Mouse (Mus musculus) layer of hippocampus, adult 2 months (tissue): ENCODE results near the gene Gm20605. TPM values are rescaled to one million over a fixed set of nuclear protein-coding genes. Genes with fewer than 3 reads are reported as not detected.
"Not testable (repeated sequence)": the region's sequence is repeated elsewhere in the genome, so short reads cannot be mapped to it uniquely, and the experiment has no call there.

Experiments used
- DNase-seq, 2 experiments: peaks; one replicate each; pipeline ENCODE4 v3.0.0; 2022; ENCODE audit warnings: low spot score in 2 of 2
- H3K27ac ChIP-seq: fragments of 200-600 bp; 2 replicates; pipeline ENCODE4 v1.8.1; 2022
- H3K4me3 ChIP-seq: fragments of 200-600 bp; 2 replicates; pipeline ENCODE4 v1.8.1; 2022; ENCODE audit warnings: mild to moderate bottlenecking
- CTCF ChIP-seq: fragments of 200-600 bp; conservative IDR thresholded peaks from 2 replicates; pipeline ENCODE4 v1.8.1; 2022; ENCODE audit warnings: antibody characterized with exemption, mild to moderate bottlenecking, moderate library complexity
- total RNA-seq, 2 experiments: library from RNA; stranded (reverse); gene quantifications; 2 replicates each; pipeline ENCODE4 v1.2.3; 2021

Gene Gm20605
- total RNA-seq, 2 experiments from 2014 or later = 15.5 to 19.7 TPM

GRCm38 (mm10) chr5:137600619-137601364, 28.2 kb upstream of the Gm20605 start, which contains the start of gene Mospd3:
Mospd3 (minus strand) TSS chr5:137601058.
- H3K4me3 ChIP-seq = peak within 1 kb of the TSS; percentile 96
- H3K27ac ChIP-seq = peak within 1 kb of the TSS; percentile 95
- DNase-seq = peak; percentile 95
- TF ChIP-seq CTCF = no peak

GRCm38 (mm10) chr5:137601365-137601729, 27.6 kb upstream of the Gm20605 start:
- peak overlapping the region; percentile 96 for H3K4me3 ChIP-seq
- no peak for DNase-seq
- peak overlapping the region; percentile 95; the same call in 1 of the 2 replicates for H3K27ac ChIP-seq
- TF ChIP-seq CTCF = no peak

DNA sequence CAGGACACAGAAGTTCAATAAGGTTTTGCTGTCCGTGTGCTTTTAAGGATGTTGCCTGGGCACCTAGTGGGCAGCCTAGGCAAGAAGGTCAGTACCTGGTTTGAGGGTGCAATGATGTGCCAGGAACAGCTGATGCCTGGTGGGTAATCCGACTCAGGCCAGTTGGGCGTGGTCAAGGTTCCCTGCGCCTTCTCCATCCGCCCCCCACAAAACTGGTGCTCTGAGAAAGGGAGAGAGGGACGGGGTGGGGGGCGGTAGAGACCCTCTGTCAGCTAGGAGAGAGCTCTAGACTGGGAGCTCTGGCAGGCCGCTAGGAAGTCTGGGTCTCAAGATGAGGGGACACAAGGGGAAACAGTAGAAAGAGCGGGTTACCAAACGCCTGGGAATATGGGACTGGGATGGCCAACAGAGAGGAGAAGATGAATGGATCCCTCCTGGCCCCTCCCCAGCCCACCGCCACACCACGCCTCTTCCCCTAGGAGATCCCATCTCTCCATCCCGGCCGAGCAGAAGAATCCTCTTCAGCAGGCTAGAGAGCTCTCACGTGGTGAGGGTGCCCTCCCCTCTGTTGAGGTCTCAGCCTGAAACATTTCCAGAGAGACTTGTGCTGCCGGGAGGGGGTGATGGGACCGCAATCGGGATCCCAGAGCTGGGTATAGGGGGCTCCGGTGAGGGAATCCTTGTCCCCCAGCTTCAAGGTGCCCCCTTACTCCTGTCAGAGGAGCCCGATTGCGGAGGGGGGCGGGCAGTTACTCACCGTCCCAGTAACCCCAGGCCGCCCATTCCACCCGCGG, 20.9 kb upstream of the Gm20605 start:
- H3K4me3 ChIP-seq = no peak overlapping the region
- no peak overlapping the region for H3K27ac ChIP-seq
- DNase-seq = no peak
- TF ChIP-seq CTCF = no peak

GRCm38 (mm10) chr5:137608654-137609190, 20.3 kb upstream of the Gm20605 start:
- no peak overlapping the region for H3K4me3 ChIP-seq
- DNase-seq = no peak
- no peak for TF ChIP-seq CTCF
- H3K27ac ChIP-seq = no peak overlapping the region

GRCm38 (mm10) chr5:137609292-137609691, 19.7 kb upstream of the Gm20605 start:
- TF ChIP-seq CTCF = no peak
- Histone ChIP-seq H3K27ac (no peak overlapping the region), H3K4me3 (no peak overlapping the region)
- no peak for DNase-seq

- no peak overlapping the region for H3K27ac ChIP-seq
- no peak overlapping the region for H3K4me3 ChIP-seq
- TF ChIP-seq CTCF = no peak
- no peak for DNase-seq
Observed at GRCm38 (mm10) chr5:137610056-137610455, 18.9 kb upstream of the Gm20605 start.

GRCm38 (mm10) chr5:137610548-137611244, 18.3 kb upstream of the Gm20605 start:
- Histone ChIP-seq H3K27ac (peak overlapping the region; percentile 28; the same call in 1 of the 2 replicates), H3K4me3 (no peak overlapping the region)
- TF ChIP-seq CTCF = no peak
- DNase-seq = no peak

GRCm38 (mm10) chr5:137611245-137611602, 17.8 kb upstream of the Gm20605 start:
- no peak for TF ChIP-seq CTCF
- no peak overlapping the region for H3K4me3 ChIP-seq
- DNase-seq = no peak
- peak overlapping the region; percentile 28; the same call in 1 of the 2 replicates for H3K27ac ChIP-seq

GRCm38 (mm10) chr5:137613076-137613475, 15.9 kb upstream of the Gm20605 start:
- DNase-seq = no peak
- H3K4me3 ChIP-seq = no peak overlapping the region
- H3K27ac ChIP-seq = no peak overlapping the region

DNA sequence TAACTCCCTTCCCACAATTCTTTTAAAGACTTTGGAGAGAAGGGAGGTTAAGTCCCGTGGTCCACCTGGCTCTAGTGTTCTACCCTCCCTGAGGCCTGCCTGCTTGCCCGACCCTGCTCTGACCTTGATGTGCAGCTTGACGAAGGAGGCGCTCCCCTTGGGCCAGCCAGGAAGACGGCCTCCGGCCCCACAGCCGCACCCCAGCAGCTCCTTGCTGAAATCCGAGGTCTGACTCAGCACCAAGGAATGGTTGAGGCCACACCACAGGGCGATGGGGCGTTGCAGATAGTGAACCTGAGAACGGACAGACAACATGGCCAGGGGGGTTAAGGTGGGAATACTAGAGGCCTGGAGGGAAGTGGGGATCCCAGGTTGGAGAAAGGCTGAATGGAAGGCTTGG, 15.4 kb upstream of the Gm20605 start, which contains the start of gene Pcolce:
Gene Pcolce, minus strand, starts transcription at position 235 of the 400 bp plus-strand sequence.
- Histone ChIP-seq H3K4me3 (no peak within 1 kb of the TSS), H3K27ac (no peak within 1 kb of the TSS)
- no peak for DNase-seq
- TF ChIP-seq CTCF = no peak

More at GRCm38 (mm10) chr5:137613076-137613475, 15.9 kb upstream of the Gm20605 start:
- no peak for TF ChIP-seq CTCF

- H3K4me3 ChIP-seq, H3K27ac ChIP-seq: not testable (repeated sequence)
- peak; percentile 58 for TF ChIP-seq CTCF
Observed at GRCm38 (mm10) chr5:137614921-137615320, 14.1 kb upstream of the Gm20605 start.

DNA sequence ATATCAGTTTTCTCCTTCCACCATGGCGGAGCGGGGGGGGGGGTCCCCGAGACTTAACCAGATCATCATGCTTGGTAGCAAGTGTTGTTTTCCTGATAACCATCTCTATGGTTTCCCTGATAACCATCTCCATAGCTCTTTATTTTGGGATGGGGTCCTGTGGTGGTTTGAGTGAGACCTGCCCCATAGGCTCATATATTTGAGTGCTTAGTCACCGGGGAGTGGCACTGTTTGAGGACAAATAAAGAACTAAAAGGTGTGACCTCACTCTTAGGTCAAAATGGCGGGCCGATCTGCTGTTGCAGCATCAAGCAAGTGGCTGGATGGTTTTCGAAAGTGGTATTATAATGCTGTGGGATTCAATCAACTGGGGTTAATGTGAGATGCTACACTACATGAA, 13.6 kb upstream of the Gm20605 start:
- TF ChIP-seq CTCF = no peak

More at GRCm38 (mm10) chr5:137614921-137615320, 14.1 kb upstream of the Gm20605 start:
- not testable (repeated sequence) for DNase-seq

More for the DNA sequence above, 13.6 kb upstream of the Gm20605 start:
- no peak for DNase-seq
- no peak overlapping the region for H3K4me3 ChIP-seq
- no peak overlapping the region for H3K27ac ChIP-seq
